Mouse (Mus musculus) heart, embryonic 12.5 days (tissue): ENCODE measurements around the gene Sel1l3. TPM values are rescaled to one million over a fixed set of nuclear protein-coding genes. Genes with fewer than 3 reads are reported as not detected.

Experiments
- ATAC-seq: fragments of 200-750 bp; cut with Nextera tagmentation; 2 replicates; pipeline ENCODE4 v1.8.0; 2017; ENCODE audit warnings: moderate TSS enrichment, moderate library complexity; ENCODE audit not compliant: insufficient number of reproducible peaks, low FRiP score
- H3K27ac ChIP-seq: fragments of 300-500 bp; sonication (generic); 2 replicates; pipeline ENCODE4 v1.5.1; 2016; ENCODE audit warnings: mild to moderate bottlenecking, moderate library complexity; ENCODE audit not compliant: poor library complexity, severe bottlenecking
- H3K27me3 ChIP-seq: fragments of 300-500 bp; sonication (generic); replicated peaks from 2 replicates; pipeline ENCODE4 v1.6.1; 2016; ENCODE audit warnings: mild to moderate bottlenecking, moderate library complexity
- H3K36me3 ChIP-seq: fragments of 300-500 bp; sonication (generic); 2 replicates; pipeline ENCODE4 v1.6.1; 2016; ENCODE audit warnings: mild to moderate bottlenecking, moderate library complexity
- H3K4me1 ChIP-seq: fragments of 300-500 bp; sonication (generic); replicated peaks from 2 replicates; pipeline ENCODE4 v1.6.1; 2016; ENCODE audit warnings: mild to moderate bottlenecking
- H3K4me2 ChIP-seq: fragments of 300-500 bp; sonication (generic); 2 replicates; pipeline ENCODE4 v1.6.1; 2016; ENCODE audit warnings: mild to moderate bottlenecking, moderate library complexity
- H3K4me3 ChIP-seq: fragments of 300-500 bp; sonication (generic); 2 replicates; pipeline ENCODE4 v1.5.1; 2016; ENCODE audit warnings: mild to moderate bottlenecking
- H3K9ac ChIP-seq: fragments of 300-500 bp; sonication (generic); 2 replicates; pipeline ENCODE4 v1.6.1; 2016; ENCODE audit warnings: mild to moderate bottlenecking, moderate library complexity
- H3K9me3 ChIP-seq: fragments of 300-500 bp; sonication (generic); replicated peaks from 2 replicates; pipeline ENCODE4 v1.6.1; 2016; ENCODE audit warnings: mild to moderate bottlenecking, moderate library complexity
- WGBS: fragments of 180-500 bp; shearing (Covaris S2); methylation state at CpG from one replicate; pipeline ENCODE4 v1.1.7; 2016; 5-methylcytosine and 5-hydroxymethylcytosine counted together
- polyA plus RNA-seq: library from polyadenylated mRNA; unstranded; fragments of >200 nt; fragmentation: Nextera tagmentation; extraction: Ambion mirVana; gene quantifications from 2 replicates; pipeline ENCODE4 v1.2.1, GENCODE M21; 2016

Gene Sel1l3
- polyA plus RNA-seq, 1 experiment from 2014 or later: 1.4 TPM

DNA sequence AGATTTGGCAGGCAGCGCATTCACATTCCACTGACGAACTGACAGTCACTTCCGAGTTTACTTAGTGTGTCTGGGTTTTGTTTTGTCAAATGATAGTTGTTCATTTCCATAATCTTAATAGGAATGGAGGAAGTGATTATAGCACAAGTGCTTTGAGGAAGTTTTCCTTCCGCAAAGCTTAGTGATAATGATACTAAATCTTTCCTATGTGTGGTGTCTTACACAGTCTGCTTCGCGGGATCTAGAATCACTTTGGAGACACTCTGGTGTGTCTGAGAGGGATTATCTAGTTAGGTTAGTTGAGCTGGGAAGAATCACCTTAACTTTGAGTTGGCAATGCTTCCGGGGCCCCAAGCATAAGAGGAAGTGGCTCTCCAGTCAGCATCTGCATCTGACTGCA lies 126.3 kb downstream of the Sel1l3 start:
- H3K9me3 ChIP-seq: no peaks in the 10 kb centered on the region
- WGBS: 77% methylated on average over 7 of the region's 7 CpGs

DNA sequence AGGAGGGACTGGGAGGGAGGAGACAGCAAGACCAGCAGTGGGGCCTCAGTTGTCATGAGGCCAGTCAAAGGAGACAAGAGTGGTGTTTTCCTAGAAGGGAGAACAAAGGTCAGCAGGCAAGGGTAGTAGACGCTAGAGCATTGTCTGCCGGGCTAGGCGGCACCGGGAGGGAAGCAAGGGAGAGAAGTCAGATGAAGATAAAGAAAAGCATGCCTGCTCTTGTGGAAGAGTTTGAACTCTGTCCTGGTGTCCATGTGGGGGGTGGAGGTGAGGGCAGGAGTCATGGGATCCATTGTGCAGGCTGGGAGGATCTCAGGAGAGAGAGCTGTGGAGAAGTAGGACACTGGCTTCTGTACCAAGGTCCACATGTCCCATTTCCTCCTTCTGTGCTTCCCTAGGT lies 135.3 kb downstream of the Sel1l3 start:
- 33% methylated on average over 4 of the region's 4 CpGs for WGBS
- no peak for ATAC-seq

More for the DNA sequence above, 126.3 kb downstream of the Sel1l3 start:
- no peak for ATAC-seq
- H3K27me3 ChIP-seq: no peaks in the 10 kb centered on the region
- no peaks in the 10 kb centered on the region for H3K36me3 ChIP-seq
- H3K9ac ChIP-seq: no peak overlapping the region
- H3K4me3 ChIP-seq: no peak overlapping the region
- H3K4me2 ChIP-seq: no peak overlapping the region
- no peak overlapping the region for H3K27ac ChIP-seq
- no peaks in the 10 kb centered on the region for H3K4me1 ChIP-seq

DNA sequence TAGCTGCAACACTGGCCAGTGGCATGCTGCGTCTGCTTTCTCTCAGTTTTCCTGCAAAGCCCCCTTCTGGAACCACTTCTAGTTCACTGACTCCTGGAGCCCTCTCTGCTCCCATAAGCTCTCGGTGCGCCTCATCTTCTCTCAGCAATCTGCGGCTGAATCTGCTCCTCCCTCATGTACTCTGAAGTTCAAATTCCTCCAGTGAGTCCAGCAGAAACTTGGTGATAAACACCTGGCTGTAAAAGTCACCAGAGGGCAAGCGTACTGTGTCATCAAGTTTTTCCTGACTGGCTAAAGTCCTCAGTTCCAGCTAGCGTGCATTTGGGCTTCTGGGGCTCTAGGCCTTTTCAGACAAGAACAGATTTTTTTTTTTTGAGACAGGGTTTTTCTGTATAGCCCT lies 139.2 kb downstream of the Sel1l3 start:
- Histone ChIP-seq H3K4me3 (no peak overlapping the region), H3K27ac (no peak overlapping the region), H3K27me3 (no peaks in the 10 kb centered on the region), H3K4me1 (peaks cover 5% of the 10 kb centered on the region; the same call in 1 of the 2 replicates), H3K9me3 (no peaks in the 10 kb centered on the region), H3K9ac (no peak overlapping the region), H3K36me3 (no peaks in the 10 kb centered on the region), H3K4me2 (no peak overlapping the region)
- WGBS: 52% methylated on average over 6 of the region's 6 CpGs
- ATAC-seq: no peak

More for the DNA sequence above, 135.3 kb downstream of the Sel1l3 start:
- Histone ChIP-seq H3K9me3 (no peaks in the 10 kb centered on the region), H3K9ac (no peak overlapping the region), H3K4me3 (no peak overlapping the region), H3K27me3 (no peaks in the 10 kb centered on the region), H3K27ac (no peak overlapping the region), H3K36me3 (no peaks in the 10 kb centered on the region), H3K4me2 (no peak overlapping the region), H3K4me1 (peaks cover 5% of the 10 kb centered on the region; the same call in 1 of the 2 replicates)

DNA sequence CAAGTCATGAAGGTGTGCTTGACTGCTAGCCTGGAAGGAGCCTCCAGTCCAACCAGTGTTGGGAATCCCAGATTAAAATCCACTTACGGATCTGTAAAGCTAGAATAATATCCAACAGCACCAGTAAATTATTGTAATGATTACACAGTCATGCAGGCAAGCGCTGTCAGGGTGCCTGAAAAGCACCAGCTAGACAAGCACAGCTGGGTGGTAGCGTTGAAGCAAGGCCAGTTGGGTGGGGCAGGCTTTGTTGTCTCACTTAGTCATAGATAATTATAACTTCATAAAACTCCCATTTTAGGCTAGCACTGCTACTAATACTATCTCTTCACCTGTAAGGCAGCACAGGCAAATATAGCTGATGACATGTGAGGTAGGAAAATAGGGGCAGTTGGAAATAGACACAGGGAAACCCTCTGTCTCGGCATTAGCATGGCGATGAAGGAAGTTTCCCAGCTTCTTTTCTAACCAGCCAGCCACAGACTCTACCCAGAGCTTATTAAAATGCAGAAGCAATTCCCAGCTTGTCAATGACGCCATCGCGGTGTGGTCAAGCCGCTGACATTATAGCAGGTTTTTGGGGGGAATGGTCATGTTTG lies 152.1 kb downstream of the Sel1l3 start:
- no peak overlapping the region for H3K4me3 ChIP-seq
- H3K4me2 ChIP-seq: no peak overlapping the region
- H3K4me1 ChIP-seq: peaks cover 11% of the 10 kb centered on the region; the same call in 1 of the 2 replicates
- no peaks in the 10 kb centered on the region for H3K36me3 ChIP-seq
- H3K9me3 ChIP-seq: no peaks in the 10 kb centered on the region
- no peak overlapping the region for H3K27ac ChIP-seq
- WGBS: 90% methylated on average over 9 of the region's 9 CpGs
- no peak for ATAC-seq
- H3K27me3 ChIP-seq: no peaks in the 10 kb centered on the region; the same call in 1 of the 2 replicates
- no peak overlapping the region for H3K9ac ChIP-seq

Other genes with a start within 250 kb of the Sel1l3 start
- gene Slc34a2, start 175.8 kb downstream of the Sel1l3 start, polyA plus RNA-seq: not detected in 2 replicates
- 141 and 153 TPM in 2 replicates for gene Smim20, start 53.2 kb upstream of the Sel1l3 start, polyA plus RNA-seq